In genomic region chr3:51889776-51890175, GRCm38 (mm10) we compare ENCODE assay signal across 8 mouse cellular contexts.
DNase-seq lines count a peak whose midpoint lies in the region; ATAC-seq and TF ChIP-seq lines count a peak whose summit lies in the region.

No protein-coding gene starts in this region.

- 67% methylated on average over 5 of the region's 5 CpGs for WGBS in kidney, adult 2 months
- WGBS in kidney, embryonic 14.5 days = 67% methylated on average over 5 of the region's 5 CpGs
- WGBS in cerebellum, adult 2 months = 6% methylated on average over 5 of the region's 5 CpGs
- WGBS in heart, embryonic 16.5 days = 43% methylated on average over 5 of the region's 5 CpGs
- WGBS in neural tube, embryonic 13.5 days = 35% methylated on average over 5 of the region's 5 CpGs
- WGBS in liver, postnatal 0 days (ENCODE audit: insufficient replicate concordance) = 71% methylated on average over 5 of the region's 5 CpGs

- no peaks in the 10 kb centered on the region; the same call in 1 of the 2 replicates for H3K4me1 ChIP-seq in kidney, adult 2 months (ENCODE audit: control insufficient read depth, insufficient read depth, low read length)
- peaks cover 17% of the 10 kb centered on the region for H3K4me1 ChIP-seq in kidney, embryonic 14.5 days (ENCODE audit: control insufficient read depth, insufficient read depth, low read length)
- H3K4me1 ChIP-seq in cerebellum, adult 2 months (ENCODE audit: control insufficient read depth, insufficient read depth, low read length) = peaks cover 26% of the 10 kb centered on the region
- peaks cover 21% of the 10 kb centered on the region for H3K4me1 ChIP-seq in heart, embryonic 16.5 days (ENCODE audit: control insufficient read depth, insufficient read depth, low read length)
- H3K4me1 ChIP-seq in neural tube, embryonic 13.5 days (replicated peaks) = peaks cover 35% of the 10 kb centered on the region
- peaks cover 15% of the 10 kb centered on the region for H3K4me1 ChIP-seq in liver, postnatal 0 days (ENCODE audit: insufficient read depth)

- no peak overlapping the region for H3K27ac ChIP-seq in kidney, adult 2 months (ENCODE audit: insufficient read depth, low read depth, low read length)
- no peak overlapping the region for H3K27ac ChIP-seq in kidney, embryonic 14.5 days (ENCODE audit: low read depth, low read length)
- peak overlapping the region; percentile 75 for H3K27ac ChIP-seq in cerebellum, adult 2 months (ENCODE audit: insufficient read depth, low read length)
- H3K27ac ChIP-seq in heart, embryonic 16.5 days (ENCODE audit: low read length) = peak overlapping the region; percentile 7; the same call in 1 of the 2 replicates
- peak overlapping the region; percentile 91 for H3K27ac ChIP-seq in neural tube, embryonic 13.5 days (replicated peaks)
- no peak overlapping the region for H3K27ac ChIP-seq in liver, postnatal 0 days (ENCODE audit: low read depth)

- no peak for ATAC-seq in kidney, embryonic 14.5 days (ENCODE audit: low FRiP score, low TSS enrichment)
- ATAC-seq in heart, embryonic 16.5 days (replicated peaks; ENCODE audit: extremely low read depth, insufficient read depth, low FRiP score) = no peak
- ATAC-seq in neural tube, embryonic 13.5 days (ENCODE audit: low read depth) = peak; percentile 49
- ATAC-seq in liver, postnatal 0 days = no peak

- no peak for TF ChIP-seq EP300 in liver, postnatal 0 days (IDR thresholded peaks at IDR 0.05; ENCODE audit: low read depth)

- no peak overlapping the region for H3K9ac ChIP-seq in kidney, embryonic 14.5 days (ENCODE audit: low read depth, low read length)
- 0 out of 2 replicates have a peak overlapping the region, but pooled peaks have one; percentile 16 for H3K9ac ChIP-seq in heart, embryonic 16.5 days (ENCODE audit: low read length)
- 0 out of 2 replicates have a peak overlapping the region, but pooled peaks have one; percentile 27 for H3K9ac ChIP-seq in neural tube, embryonic 13.5 days
- no peak overlapping the region for H3K9ac ChIP-seq in liver, postnatal 0 days (replicated peaks)

- TF ChIP-seq POLR2A in kidney, adult 2 months (IDR thresholded peaks at IDR 0.05; ENCODE audit: low read depth, low read length) = no peak
- TF ChIP-seq POLR2A in cerebellum, adult 2 months (IDR thresholded peaks at IDR 0.05; ENCODE audit: borderline replicate concordance, insufficient read depth, low read length) = no peak

- H3K36me3 ChIP-seq in kidney, adult 2 months (ENCODE audit: control insufficient read depth, insufficient read depth, low read length) = no peaks in the 10 kb centered on the region
- no peaks in the 10 kb centered on the region for H3K36me3 ChIP-seq in kidney, embryonic 14.5 days (ENCODE audit: control insufficient read depth, insufficient read depth, low read length)
- no peaks in the 10 kb centered on the region for H3K36me3 ChIP-seq in heart, embryonic 16.5 days (ENCODE audit: control insufficient read depth, insufficient read depth)
- H3K36me3 ChIP-seq in neural tube, embryonic 13.5 days = no peaks in the 10 kb centered on the region
- H3K36me3 ChIP-seq in liver, postnatal 0 days (replicated peaks; ENCODE audit: insufficient read depth, low read length) = no peaks in the 10 kb centered on the region

- H3K9me3 ChIP-seq in kidney, embryonic 14.5 days (ENCODE audit: control insufficient read depth, low read length) = no peaks in the 10 kb centered on the region
- H3K9me3 ChIP-seq in heart, embryonic 16.5 days (replicated peaks; ENCODE audit: control insufficient read depth, low read length) = no peaks in the 10 kb centered on the region
- no peaks in the 10 kb centered on the region for H3K9me3 ChIP-seq in neural tube, embryonic 13.5 days
- no peaks in the 10 kb centered on the region for H3K9me3 ChIP-seq in liver, postnatal 0 days (ENCODE audit: low read length)

- H3K4me2 ChIP-seq in kidney, embryonic 14.5 days (replicated peaks; ENCODE audit: low read depth, low read length) = no peak overlapping the region
- H3K4me2 ChIP-seq in heart, embryonic 16.5 days (ENCODE audit: low read depth, low read length) = no peak overlapping the region
- H3K4me2 ChIP-seq in neural tube, embryonic 13.5 days = no peak overlapping the region
- no peak overlapping the region for H3K4me2 ChIP-seq in liver, postnatal 0 days (ENCODE audit: low read depth, low read length)

- no peak overlapping the region for H3K4me3 ChIP-seq in kidney, adult 2 months (ENCODE audit: insufficient read depth, low read depth, low read length)
- no peak overlapping the region for H3K4me3 ChIP-seq in kidney, embryonic 14.5 days (ENCODE audit: low read length)
- no peak overlapping the region for H3K4me3 ChIP-seq in cerebellum, adult 2 months (replicated peaks; ENCODE audit: insufficient read depth, low read depth, low read length)
- no peak overlapping the region for H3K4me3 ChIP-seq in heart, embryonic 16.5 days (ENCODE audit: low read length)
- H3K4me3 ChIP-seq in neural tube, embryonic 13.5 days = no peak overlapping the region
- no peak overlapping the region for H3K4me3 ChIP-seq in liver, postnatal 0 days (ENCODE audit: low read depth, low read length)

- no peak for TF ChIP-seq CTCF in kidney, adult 2 months (conservative IDR thresholded peaks at IDR 0.05; ENCODE audit: insufficient read depth, insufficient read length, low read depth, low read length)
- TF ChIP-seq CTCF in cerebellum, adult 2 months (IDR thresholded peaks at IDR 0.05; ENCODE audit: borderline replicate concordance, insufficient read depth, low read depth, low read length) = no peak
- TF ChIP-seq CTCF in liver, postnatal 0 days (IDR thresholded peaks at IDR 0.05; ENCODE audit: low read depth) = no peak

- DNase-seq in kidney, adult 2 months = peak; percentile 53
- DNase-seq in cerebellum, adult 2 months = peak; percentile 92 to 98
- DNase-seq in left cerebral cortex, adult 9 months (ENCODE audit: low spot score in 2 of 2) = peak; percentile 43 to 71
- no peak for DNase-seq in liver, postnatal 0 days
- DNase-seq in gastrocnemius, postnatal 10 days = no peak

- no peaks in the 10 kb centered on the region for H3K27me3 ChIP-seq in kidney, adult 2 months (replicated peaks; ENCODE audit: control insufficient read depth, insufficient read depth, low read length)
- H3K27me3 ChIP-seq in kidney, embryonic 14.5 days (ENCODE audit: control insufficient read depth, insufficient read depth, low read length) = no peaks in the 10 kb centered on the region
- no peaks in the 10 kb centered on the region for H3K27me3 ChIP-seq in cerebellum, adult 2 months (ENCODE audit: control insufficient read depth, insufficient read depth, low read length)
- no peaks in the 10 kb centered on the region for H3K27me3 ChIP-seq in heart, embryonic 16.5 days (ENCODE audit: control insufficient read depth, insufficient read depth, low read length)
- H3K27me3 ChIP-seq in neural tube, embryonic 13.5 days = no peaks in the 10 kb centered on the region
- no peaks in the 10 kb centered on the region for H3K27me3 ChIP-seq in liver, postnatal 0 days (ENCODE audit: insufficient read depth, low read length)

Comparison
In these comparisons a context has a peak if more than half of its experiments do, and no peak if none do; other contexts are left out.
1. DNase-seq: peak in kidney, adult 2 months (single experiment), cerebellum, adult 2 months (2 of 2) and left cerebral cortex, adult 9 months (2 of 2); none in liver, postnatal 0 days (single experiment) and gastrocnemius, postnatal 10 days (single experiment).
2. H3K27ac ChIP-seq: peak in cerebellum, adult 2 months (single experiment), heart, embryonic 16.5 days (single experiment) and neural tube, embryonic 13.5 days (single experiment); none in kidney, adult 2 months (single experiment), kidney, embryonic 14.5 days (single experiment) and liver, postnatal 0 days (single experiment).
3. H3K9ac ChIP-seq: peak in heart, embryonic 16.5 days (single experiment) and neural tube, embryonic 13.5 days (single experiment); none in kidney, embryonic 14.5 days (single experiment) and liver, postnatal 0 days (single experiment).